Mouse (Mus musculus): ENCODE measurements around the gene Hoxa13. TPM values are rescaled to one million over a fixed set of nuclear protein-coding genes. Genes with fewer than 3 reads are reported as not detected.

The Hoxa13 gene
- total RNA-seq, 2 experiments from 2014 or later, result not detected

GRCm38 (mm10) chr6:52240389-52241000 is 20.2 kb downstream of the Hoxa13 start, which contains the start of gene Hoxa10:
Gene Hoxa10 (minus strand): TSS chr6:52240854.
- no peak for ATAC-seq (replicated peaks; ENCODE audit: low FRiP score, poor library complexity, severe bottlenecking)

GRCm38 (mm10) chr6:52239625-52240388 is 20.9 kb downstream of the Hoxa13 start:
- no peak for ATAC-seq (replicated peaks; ENCODE audit: low FRiP score, poor library complexity, severe bottlenecking)

GRCm38 (mm10) chr6:52238976-52239375 is 21.7 kb downstream of the Hoxa13 start:
- ATAC-seq (replicated peaks; ENCODE audit: low FRiP score, poor library complexity, severe bottlenecking), result no peak

GRCm38 (mm10) chr6:52238155-52238545 is 22.5 kb downstream of the Hoxa13 start:
- ATAC-seq (replicated peaks; ENCODE audit: low FRiP score, poor library complexity, severe bottlenecking), result no peak

- no peak for ATAC-seq (replicated peaks; ENCODE audit: low FRiP score, poor library complexity, severe bottlenecking)
Observed at GRCm38 (mm10) chr6:52237346-52238154, 23.1 kb downstream of the Hoxa13 start.

- no peak for ATAC-seq (replicated peaks; ENCODE audit: low FRiP score, poor library complexity, severe bottlenecking)
Observed at GRCm38 (mm10) chr6:52236806-52237205, 23.9 kb downstream of the Hoxa13 start.

GRCm38 (mm10) chr6:52235866-52236265 is 24.8 kb downstream of the Hoxa13 start:
- no peak for ATAC-seq (replicated peaks; ENCODE audit: low FRiP score, poor library complexity, severe bottlenecking)

GRCm38 (mm10) chr6:52235267-52235666 is 25.4 kb downstream of the Hoxa13 start:
- ATAC-seq (replicated peaks; ENCODE audit: low FRiP score, poor library complexity, severe bottlenecking), result no peak

GRCm38 (mm10) chr6:52234428-52235140 is 26.1 kb downstream of the Hoxa13 start:
- no peak for ATAC-seq (replicated peaks; ENCODE audit: low FRiP score, poor library complexity, severe bottlenecking)

GRCm38 (mm10) chr6:52233546-52234427 is 26.9 kb downstream of the Hoxa13 start:
- no peak for ATAC-seq (replicated peaks; ENCODE audit: low FRiP score, poor library complexity, severe bottlenecking)

GRCm38 (mm10) chr6:52232984-52233545 is 27.6 kb downstream of the Hoxa13 start:
- no peak for ATAC-seq (replicated peaks; ENCODE audit: low FRiP score, poor library complexity, severe bottlenecking)

GRCm38 (mm10) chr6:52232568-52232965 is 28.1 kb downstream of the Hoxa13 start:
- no peak for ATAC-seq (replicated peaks; ENCODE audit: low FRiP score, poor library complexity, severe bottlenecking)

GRCm38 (mm10) chr6:52231885-52232567 is 28.7 kb downstream of the Hoxa13 start:
- ATAC-seq (replicated peaks; ENCODE audit: low FRiP score, poor library complexity, severe bottlenecking), result no peak

- no peak for ATAC-seq (replicated peaks; ENCODE audit: low FRiP score, poor library complexity, severe bottlenecking)
Observed at GRCm38 (mm10) chr6:52230516-52231165, 30.0 kb downstream of the Hoxa13 start, which contains the start of gene Hoxa9. Gene Hoxa9 (minus strand): TSS chr6:52231089.

GRCm38 (mm10) chr6:52229558-52230416 is 30.9 kb downstream of the Hoxa13 start:
- ATAC-seq (replicated peaks; ENCODE audit: low FRiP score, poor library complexity, severe bottlenecking), result no peak

All from erythroid progenitor cell, adult 5-6 weeks (primary cell).